Mouse (Mus musculus): Measurements from ENCODE around the gene Wdr70. TPM values are rescaled to one million over a fixed set of nuclear protein-coding genes. Genes with fewer than 3 reads are reported as not detected.

The Wdr70 gene
- polyA plus RNA-seq, 2 experiments: 10.5 to 18.0 TPM

DNA sequence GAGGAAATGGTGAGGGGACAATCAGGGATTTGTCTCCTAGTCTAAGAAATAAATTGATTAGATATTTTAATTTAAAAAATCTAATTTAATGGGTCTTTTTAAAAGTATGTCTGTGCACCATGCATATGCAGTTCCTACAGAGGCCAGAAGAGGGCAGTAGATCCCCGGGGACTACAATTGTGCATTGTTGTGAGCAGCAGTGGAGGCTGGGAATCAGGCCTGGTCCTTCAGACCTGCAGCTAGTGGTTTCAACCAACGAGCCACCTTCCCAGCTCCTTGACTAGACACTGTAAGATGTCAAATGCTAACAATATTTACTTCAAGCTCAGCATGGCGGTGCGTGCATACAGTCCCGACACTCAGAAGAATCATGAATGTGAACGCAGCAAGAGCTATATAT is 199.7 kb downstream of the Wdr70 start:
- ATAC-seq (ENCODE audit: insufficient read depth) (no peak), DNase-seq (ENCODE audit: low read depth in 3 of 3, low spot score in 3 of 3) (no peak)
- no peak overlapping the region for H3K27ac ChIP-seq
- H3K36me3 ChIP-seq (replicated peaks; ENCODE audit: control insufficient read depth, insufficient read depth, low read depth): no peaks in the 10 kb centered on the region
- no peaks in the 10 kb centered on the region for H3K9me3 ChIP-seq (ENCODE audit: control insufficient read depth, low read length)
- H3K27me3 ChIP-seq (ENCODE audit: control insufficient read depth, insufficient read depth, low read length): no peaks in the 10 kb centered on the region
- H3K9ac ChIP-seq (replicated peaks): no peak overlapping the region
- TF ChIP-seq EP300 (IDR thresholded peaks at IDR 0.05; ENCODE audit: low read depth) (no peak), CTCF (IDR thresholded peaks at IDR 0.05; ENCODE audit: low read depth) (peak; percentile 72)
- 83% methylated on average over 6 of the region's 6 CpGs for WGBS (ENCODE audit: insufficient replicate concordance)
- no peaks in the 10 kb centered on the region for H3K4me1 ChIP-seq (replicated peaks; ENCODE audit: control insufficient read depth in 2 of 2, insufficient read depth in 2 of 2, low read length in 1 of 2)
- H3K4me3 ChIP-seq (ENCODE audit: insufficient read depth in 1 of 2, low read depth in 2 of 2, low read length in 2 of 2): no peak overlapping the region
- no peak overlapping the region for H3K4me2 ChIP-seq (ENCODE audit: low read depth)

DNA sequence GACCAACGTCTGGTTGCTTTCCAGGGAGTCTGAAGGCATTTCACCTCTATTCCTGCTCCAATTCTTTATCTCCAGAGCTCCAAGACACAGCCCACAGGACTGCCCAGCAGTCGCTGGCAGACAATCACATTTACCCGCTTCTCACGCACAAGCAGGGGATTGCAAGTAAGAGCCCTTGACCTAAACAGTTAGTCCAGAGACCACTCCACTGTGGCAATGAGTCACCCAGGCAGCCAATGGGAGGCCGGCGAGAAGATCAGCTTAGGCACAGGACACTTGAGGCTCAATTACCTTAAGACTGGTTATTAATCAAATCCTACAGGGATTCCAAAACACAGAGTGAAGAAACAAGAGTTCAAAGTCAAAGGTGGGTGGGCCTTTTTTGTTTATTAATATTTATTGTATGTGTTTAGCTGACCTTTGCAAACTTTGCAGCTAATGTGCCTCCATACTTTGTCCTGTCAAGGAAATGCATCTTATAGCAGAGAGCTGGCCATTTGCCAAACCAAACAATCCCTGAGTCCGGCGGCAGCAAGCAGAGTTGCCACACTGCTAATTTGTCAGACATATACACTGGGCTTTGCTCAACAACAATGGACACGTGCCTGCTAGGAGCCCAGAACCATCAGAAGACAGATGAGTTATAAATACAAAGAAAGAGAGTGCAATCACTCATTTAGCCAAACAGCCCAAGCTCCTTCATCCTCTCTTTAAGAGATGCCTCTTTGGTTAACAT is 207.3 kb downstream of the Wdr70 start:
- TF ChIP-seq EP300 (IDR thresholded peaks at IDR 0.05; ENCODE audit: low read depth) (no peak), CTCF (IDR thresholded peaks at IDR 0.05; ENCODE audit: low read depth) (no peak)
- no peaks in the 10 kb centered on the region for H3K9me3 ChIP-seq (ENCODE audit: control insufficient read depth, low read length)
- H3K36me3 ChIP-seq (replicated peaks; ENCODE audit: control insufficient read depth, insufficient read depth, low read depth): no peaks in the 10 kb centered on the region
- H3K9ac ChIP-seq (replicated peaks): no peak overlapping the region
- H3K4me2 ChIP-seq (ENCODE audit: low read depth): no peak overlapping the region
- H3K4me1 ChIP-seq (replicated peaks; ENCODE audit: control insufficient read depth in 2 of 2, insufficient read depth in 2 of 2, low read length in 1 of 2): peaks cover 0 to 7% of the 10 kb centered on the region in 2 experiments; a peak in 2 of 4 replicates
- no peak overlapping the region for H3K4me3 ChIP-seq (ENCODE audit: insufficient read depth in 1 of 2, low read depth in 2 of 2, low read length in 2 of 2)
- 54% methylated on average over 9 of the region's 9 CpGs for WGBS (ENCODE audit: insufficient replicate concordance)
- no peak overlapping the region for H3K27ac ChIP-seq
- no peaks in the 10 kb centered on the region for H3K27me3 ChIP-seq (ENCODE audit: control insufficient read depth, insufficient read depth, low read length)
- DNase-seq (ENCODE audit: low read depth in 3 of 3, low spot score in 3 of 3) (peak in 2 of 3 experiments; percentile 2 to 3), ATAC-seq (ENCODE audit: insufficient read depth) (no peak)

DNA sequence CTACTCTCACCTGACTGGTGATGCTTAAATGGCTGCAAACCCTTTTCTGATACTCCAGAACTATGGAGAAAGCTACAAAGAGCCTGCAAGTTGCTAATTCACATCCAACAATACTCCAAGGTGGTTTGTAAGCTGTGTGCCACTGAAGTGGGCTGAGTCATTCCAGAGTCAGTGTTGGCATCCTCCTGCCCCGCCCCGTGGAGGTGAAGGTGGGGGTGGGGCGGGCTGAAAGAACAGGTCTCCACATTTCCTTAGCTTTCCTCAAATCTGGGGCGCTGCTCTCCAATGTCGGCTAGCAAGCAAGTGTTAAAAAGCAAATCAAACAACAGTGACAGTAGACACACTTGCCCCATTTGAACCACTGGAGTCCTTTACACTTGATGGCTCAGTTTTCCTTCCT is 208.7 kb downstream of the Wdr70 start:
- no peaks in the 10 kb centered on the region for H3K36me3 ChIP-seq (replicated peaks; ENCODE audit: control insufficient read depth, insufficient read depth, low read depth)
- H3K4me2 ChIP-seq (ENCODE audit: low read depth): no peak overlapping the region
- TF ChIP-seq CTCF (IDR thresholded peaks at IDR 0.05; ENCODE audit: low read depth) (no peak), EP300 (IDR thresholded peaks at IDR 0.05; ENCODE audit: low read depth) (no peak)
- ATAC-seq (ENCODE audit: insufficient read depth) (no peak), DNase-seq (ENCODE audit: low read depth in 3 of 3, low spot score in 3 of 3) (no peak)
- H3K27me3 ChIP-seq (ENCODE audit: control insufficient read depth, insufficient read depth, low read length): no peaks in the 10 kb centered on the region
- H3K4me1 ChIP-seq (replicated peaks; ENCODE audit: control insufficient read depth in 2 of 2, insufficient read depth in 2 of 2, low read length in 1 of 2): peaks cover 0 to 7% of the 10 kb centered on the region in 2 experiments; a peak in 2 of 4 replicates
- 67% methylated on average over 5 of the region's 5 CpGs for WGBS (ENCODE audit: insufficient replicate concordance)
- H3K4me3 ChIP-seq (ENCODE audit: insufficient read depth in 1 of 2, low read depth in 2 of 2, low read length in 2 of 2): no peak overlapping the region
- H3K27ac ChIP-seq: no peak overlapping the region
- no peaks in the 10 kb centered on the region for H3K9me3 ChIP-seq (ENCODE audit: control insufficient read depth, low read length)
- H3K9ac ChIP-seq (replicated peaks): no peak overlapping the region

DNA sequence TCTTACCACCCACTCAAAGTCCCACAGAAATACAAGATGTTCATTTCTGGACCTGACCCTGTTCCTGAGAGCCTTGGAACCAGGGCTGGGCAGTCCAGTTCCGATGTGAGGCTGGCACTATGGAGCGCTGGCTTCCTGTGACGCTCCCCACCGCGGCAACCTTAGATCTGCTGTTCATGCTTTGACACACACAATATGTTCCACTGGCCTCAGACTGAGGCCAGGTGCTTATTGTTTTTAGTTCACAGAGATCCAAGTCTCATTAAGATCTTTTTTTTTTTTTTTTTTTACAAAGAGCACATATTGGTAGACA is 209.7 kb downstream of the Wdr70 start:
- DNase-seq (ENCODE audit: low read depth in 3 of 3, low spot score in 3 of 3) (no peak), ATAC-seq (ENCODE audit: insufficient read depth) (no peak)
- no peak for TF ChIP-seq EP300 (IDR thresholded peaks at IDR 0.05; ENCODE audit: low read depth)
- no peak for TF ChIP-seq CTCF (IDR thresholded peaks at IDR 0.05; ENCODE audit: low read depth)
- H3K4me2 ChIP-seq (ENCODE audit: low read depth): no peak overlapping the region
- no peaks in the 10 kb centered on the region for H3K9me3 ChIP-seq (ENCODE audit: control insufficient read depth, low read length)
- H3K27ac ChIP-seq: no peak overlapping the region
- no peak overlapping the region for H3K4me3 ChIP-seq (ENCODE audit: insufficient read depth in 1 of 2, low read depth in 2 of 2, low read length in 2 of 2)
- H3K4me1 ChIP-seq (replicated peaks; ENCODE audit: control insufficient read depth in 2 of 2, insufficient read depth in 2 of 2, low read length in 1 of 2): peaks cover 0 to 7% of the 10 kb centered on the region in 2 experiments; a peak in 2 of 4 replicates
- no peaks in the 10 kb centered on the region for H3K36me3 ChIP-seq (replicated peaks; ENCODE audit: control insufficient read depth, insufficient read depth, low read depth)
- H3K9ac ChIP-seq (replicated peaks): no peak overlapping the region
- 88% methylated on average over 5 of the region's 5 CpGs for WGBS (ENCODE audit: insufficient replicate concordance)
- no peaks in the 10 kb centered on the region for H3K27me3 ChIP-seq (ENCODE audit: control insufficient read depth, insufficient read depth, low read length)

DNA sequence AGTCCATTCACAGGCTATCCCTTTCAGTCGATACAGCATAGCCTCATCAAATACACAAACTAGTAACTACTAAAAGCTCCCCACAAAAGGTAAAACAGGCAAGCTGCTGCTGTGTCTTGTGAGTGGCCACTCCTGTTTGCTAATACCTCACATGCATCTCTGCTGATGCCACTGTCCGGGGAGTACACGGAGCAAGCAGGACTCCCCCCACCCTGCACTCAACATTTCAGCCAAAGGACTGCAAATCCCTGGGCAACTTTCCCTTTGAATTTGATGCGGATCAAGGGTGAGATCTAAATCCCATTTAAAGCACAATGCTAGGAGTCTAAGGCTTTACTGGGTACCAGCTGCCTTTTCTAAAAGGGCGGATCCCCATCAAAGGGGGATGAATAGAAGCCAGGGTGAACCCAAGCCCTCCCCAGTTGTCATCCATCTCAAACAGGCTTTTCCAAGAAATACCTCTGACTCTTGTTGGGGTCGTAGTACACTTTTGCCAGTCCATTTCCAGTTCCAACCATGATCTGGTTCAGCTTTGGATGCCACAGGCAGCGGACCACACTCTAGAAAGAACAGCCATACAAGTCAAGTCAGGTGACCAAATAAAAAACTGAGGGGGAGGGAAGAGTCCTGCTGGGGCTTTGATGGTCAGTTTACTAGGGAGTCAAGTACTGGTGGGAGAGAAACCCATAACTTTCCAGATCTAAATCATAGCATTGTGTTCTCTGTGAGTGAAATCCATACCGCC is 210.2 kb downstream of the Wdr70 start:
- TF ChIP-seq EP300 (IDR thresholded peaks at IDR 0.05; ENCODE audit: low read depth): no peak
- no peak for TF ChIP-seq CTCF (IDR thresholded peaks at IDR 0.05; ENCODE audit: low read depth)
- Histone ChIP-seq H3K27me3 (ENCODE audit: control insufficient read depth, insufficient read depth, low read length) (no peaks in the 10 kb centered on the region), H3K9ac (replicated peaks) (no peak overlapping the region), H3K4me1 (replicated peaks; ENCODE audit: control insufficient read depth in 2 of 2, insufficient read depth in 2 of 2, low read length in 1 of 2) (peaks cover 0 to 7% of the 10 kb centered on the region in 2 experiments; a peak in 2 of 4 replicates), H3K36me3 (replicated peaks; ENCODE audit: control insufficient read depth, insufficient read depth, low read depth) (no peaks in the 10 kb centered on the region), H3K4me2 (ENCODE audit: low read depth) (no peak overlapping the region), H3K4me3 (ENCODE audit: insufficient read depth in 1 of 2, low read depth in 2 of 2, low read length in 2 of 2) (no peak overlapping the region), H3K27ac (no peak overlapping the region), H3K9me3 (ENCODE audit: control insufficient read depth, low read length) (no peaks in the 10 kb centered on the region)
- 73% methylated on average over 8 of the region's 8 CpGs for WGBS (ENCODE audit: insufficient replicate concordance)
- DNase-seq (ENCODE audit: low read depth in 3 of 3, low spot score in 3 of 3) (no peak), ATAC-seq (ENCODE audit: insufficient read depth) (no peak)

All from liver, embryonic 14.5 days (tissue).